Mouse (Mus musculus): ENCODE data around the gene Gpr107. TPM values are rescaled to one million over a fixed set of nuclear protein-coding genes. Genes with fewer than 3 reads are reported as not detected.
A peak's percentile ranks its signal among the peaks of the same experiment; 100 is the strongest.

Gene Gpr107
- total RNA-seq, 4 experiments from 2014 or later = 61.9 to 93.4 (median 75.7) TPM

DNA sequence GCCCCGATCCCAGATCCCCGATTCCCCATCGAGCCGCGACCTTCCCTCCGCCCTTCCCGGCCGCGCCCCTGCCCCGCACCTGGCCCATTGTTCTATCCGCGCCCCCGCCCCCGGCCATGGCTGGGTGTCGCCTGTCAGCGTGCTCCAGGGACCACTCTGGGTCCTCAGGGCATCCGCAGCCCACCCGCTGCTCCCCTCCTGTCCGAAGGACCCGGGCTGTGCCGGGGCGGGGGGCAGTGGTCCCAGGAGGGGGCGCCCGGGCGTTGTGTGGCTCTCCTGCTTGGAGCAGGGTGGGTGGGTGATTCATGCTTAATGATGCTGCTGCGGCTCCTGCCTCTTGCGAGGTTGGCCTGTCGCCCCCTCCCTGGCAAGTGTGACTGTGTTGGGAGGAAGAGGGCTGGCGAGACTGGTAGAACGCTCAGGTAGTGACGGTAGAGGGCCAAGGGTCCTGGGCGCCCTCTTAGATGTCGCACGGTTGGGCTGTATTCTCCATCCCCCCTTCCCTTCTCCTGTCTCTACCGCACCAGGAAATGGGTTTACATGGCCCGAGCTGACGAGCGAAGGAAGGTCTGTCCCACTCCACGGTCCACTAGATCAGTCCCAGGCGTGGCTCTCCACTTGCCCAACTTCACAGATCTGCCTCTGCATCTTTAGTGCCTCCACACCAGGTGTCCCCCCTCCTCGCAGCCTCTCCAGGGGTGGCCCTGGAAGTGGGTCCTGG is 94.3 kb downstream of the Gpr107 start:
- no peak for DNase-seq

DNA sequence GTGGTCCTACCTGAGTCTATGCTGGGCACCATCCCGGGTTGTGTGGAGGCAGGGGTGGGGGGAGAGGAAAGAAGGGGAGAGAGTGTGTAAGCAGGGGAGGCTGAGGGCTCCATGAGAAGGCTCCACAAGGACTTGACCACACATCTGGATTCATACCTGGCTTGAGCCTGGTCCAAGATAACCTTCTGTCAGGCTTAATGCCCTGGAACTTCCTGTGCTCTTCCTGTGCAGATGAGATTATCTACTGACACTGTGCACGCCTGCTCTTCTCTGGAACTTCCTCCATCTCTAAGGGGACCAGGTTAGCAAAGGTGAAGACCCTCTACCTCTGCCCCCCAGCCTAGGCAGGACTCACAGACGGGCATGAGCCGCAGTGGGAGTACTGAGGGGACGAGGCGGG is 96.7 kb downstream of the Gpr107 start:
- no peak for DNase-seq

- DNase-seq = no peak
Observed at GRCm38 (mm10) chr2:31252167-31252566, 100.1 kb downstream of the Gpr107 start.

DNA sequence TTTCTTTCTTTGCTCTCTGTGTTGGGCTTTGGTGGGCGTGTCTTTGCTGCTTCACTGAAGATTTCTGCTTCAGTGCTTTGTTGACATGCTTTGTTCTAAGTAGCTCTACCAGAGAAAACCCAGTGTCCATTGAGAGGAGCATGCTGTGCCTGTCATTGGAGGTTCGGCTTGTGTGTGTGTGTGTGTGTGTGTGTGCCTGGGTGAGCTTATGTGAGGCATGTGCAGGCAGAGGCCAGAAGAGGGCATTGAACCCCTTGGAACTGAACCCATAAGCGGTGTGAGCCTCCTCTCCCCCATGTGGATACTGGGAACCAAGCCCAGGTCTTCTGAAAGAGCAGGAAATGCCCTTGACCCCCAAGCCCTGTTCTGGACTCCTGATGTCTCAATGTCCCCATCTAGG is 101.3 kb downstream of the Gpr107 start:
- DNase-seq = no peak

GRCm38 (mm10) chr2:31254806-31255205 is 102.7 kb downstream of the Gpr107 start:
- no peak for DNase-seq

DNA sequence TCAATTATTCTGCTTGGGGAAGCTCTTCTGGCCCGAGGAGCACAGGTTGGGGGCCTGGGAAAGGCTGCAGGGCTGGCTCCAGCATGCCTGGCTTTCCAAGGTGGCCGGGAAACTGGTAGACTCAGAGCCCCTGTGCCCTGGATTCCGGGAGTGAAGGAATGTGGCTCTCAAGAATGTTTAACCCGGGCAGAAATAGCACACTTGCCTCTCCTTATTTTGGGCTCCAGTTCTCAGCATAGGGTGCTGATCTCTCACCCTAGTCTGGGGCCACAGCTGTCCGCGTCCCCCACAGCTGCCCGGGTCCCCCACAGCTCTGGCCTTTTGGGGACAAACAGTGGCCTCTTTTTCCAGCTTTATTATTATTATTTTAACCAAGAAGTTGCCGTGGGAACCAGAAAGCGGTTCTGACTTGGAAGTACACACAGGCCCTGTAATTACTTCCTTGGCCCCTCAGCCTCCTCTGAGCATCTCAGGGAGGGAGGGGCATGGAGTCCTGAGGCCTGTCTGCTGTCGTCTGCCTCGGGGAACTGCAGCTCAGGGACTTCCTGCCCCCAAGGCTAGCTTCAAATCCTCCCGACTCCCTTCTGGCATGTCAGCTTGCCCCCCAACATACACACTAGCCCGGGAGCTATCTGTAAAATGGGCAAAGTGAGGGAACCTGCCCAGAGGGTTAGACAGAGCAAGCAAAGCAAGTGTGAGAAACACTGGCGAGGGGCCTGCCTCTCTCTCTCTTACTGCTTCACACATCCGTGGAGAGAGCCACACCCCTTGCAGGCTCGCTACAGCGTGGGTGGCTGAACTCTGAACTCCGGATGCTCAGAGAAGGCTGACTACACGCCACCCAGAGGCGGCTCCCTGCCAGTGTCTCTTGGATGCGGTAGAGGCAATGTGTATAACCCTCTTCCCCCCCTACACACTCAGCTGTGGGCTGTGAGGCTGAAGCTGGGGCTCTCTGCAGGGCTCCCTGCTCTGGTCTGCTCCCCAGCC is 104.1 kb downstream of the Gpr107 start:
- DNase-seq = no peak

DNA sequence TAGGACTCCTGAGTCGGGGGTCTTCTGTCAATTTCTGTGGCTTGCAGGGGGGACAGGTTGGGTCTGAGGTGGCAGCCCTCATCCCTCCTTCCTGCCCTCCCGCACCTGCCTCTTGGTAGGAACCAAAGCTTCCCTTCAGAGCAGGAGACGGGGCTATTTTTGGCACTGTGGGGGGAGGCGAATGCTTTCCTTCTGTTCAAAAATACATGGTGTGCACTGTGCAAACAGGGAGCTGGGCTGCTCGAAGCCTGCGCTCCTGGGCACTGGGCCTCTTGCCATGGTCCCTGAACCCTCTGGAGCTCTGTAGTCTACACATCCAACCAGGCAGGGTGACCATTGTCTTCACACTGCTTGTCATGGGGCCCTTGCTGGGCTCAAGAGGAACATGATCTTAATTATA is 105.0 kb downstream of the Gpr107 start:
- DNase-seq = no peak

GRCm38 (mm10) chr2:31258609-31259366 is 106.7 kb downstream of the Gpr107 start:
- peak; percentile 78 for DNase-seq

GRCm38 (mm10) chr2:31259367-31259920 is 107.3 kb downstream of the Gpr107 start:
- DNase-seq = no peak

GRCm38 (mm10) chr2:31260549-31260948 is 108.4 kb downstream of the Gpr107 start:
- no peak for DNase-seq

GRCm38 (mm10) chr2:31263039-31263461 is 110.9 kb downstream of the Gpr107 start:
- no peak for DNase-seq

DNA sequence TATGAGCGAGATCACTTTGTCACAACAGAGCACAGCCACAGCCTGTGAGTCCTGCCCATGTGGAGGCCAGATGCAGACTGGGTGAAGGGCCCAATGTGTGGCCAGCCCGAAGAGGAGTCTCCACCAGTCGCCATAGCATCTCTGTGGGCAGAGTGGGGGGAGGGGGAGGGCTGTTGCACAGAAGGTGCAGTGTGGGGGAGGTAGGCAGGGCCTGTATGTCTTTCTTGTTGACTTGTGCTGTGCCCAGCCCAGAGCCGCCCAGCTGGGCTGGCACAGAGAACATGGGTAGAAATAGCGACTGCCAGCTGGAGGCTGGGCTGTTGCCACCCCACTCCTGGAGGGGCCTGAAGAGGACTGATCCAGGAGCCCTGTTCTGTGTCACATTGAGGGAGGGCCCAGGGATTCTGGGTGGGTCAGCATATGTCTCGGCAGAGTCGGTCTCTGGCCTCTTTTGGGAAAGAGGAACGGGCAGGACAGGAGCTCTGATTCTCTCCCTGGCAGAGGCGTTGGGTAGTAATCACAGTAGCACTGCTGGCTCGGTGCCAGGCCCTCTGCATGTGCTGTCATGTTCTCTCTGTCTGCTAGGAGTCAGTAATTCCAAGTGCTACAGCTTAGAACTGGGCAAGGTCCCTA is 111.7 kb downstream of the Gpr107 start:
- DNase-seq = peak; percentile 59

DNA sequence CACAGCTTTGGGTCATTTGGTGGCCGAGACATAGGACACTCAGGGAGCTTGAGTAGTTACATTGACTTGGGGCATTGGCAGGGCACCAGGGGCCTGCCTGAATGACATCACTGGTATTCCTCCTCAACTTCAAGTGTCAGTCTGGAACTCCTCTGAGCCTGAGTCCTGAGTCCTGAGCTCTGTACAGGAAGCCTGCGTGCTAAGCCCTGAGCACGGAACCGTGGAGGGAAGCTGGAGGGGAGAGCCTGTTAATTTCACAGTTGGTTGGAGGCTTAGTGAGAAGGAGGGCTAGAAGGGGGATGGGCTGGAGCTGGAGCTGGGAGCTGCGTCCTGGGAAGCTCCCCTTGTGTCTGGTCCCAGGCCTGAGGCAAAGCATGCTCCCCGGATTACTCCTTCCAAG is 115.3 kb downstream of the Gpr107 start:
- DNase-seq = no peak

Other genes starting within 250 kb of the Gpr107 start
- gene Ptges, start 222.5 kb upstream of the Gpr107 start, total RNA-seq (2022) = 10 to 100 TPM; 18.6 to 50.4 (median 35.4) TPM
- gene Tor1b, start 199.4 kb upstream of the Gpr107 start, total RNA-seq (2022) = 10 to 100 TPM; 60.4 to 66.7 (median 65.7) TPM
- 10 to 100 TPM; 32.6 to 42.3 (median 37.4) TPM for gene Tor1a, start 184.4 kb upstream of the Gpr107 start, total RNA-seq (2022)
- 10 to 100 TPM; 47.0 to 55.8 (median 53.3) TPM for gene BC005624, start 170.1 kb upstream of the Gpr107 start, total RNA-seq (2022)
- 10 to 100 TPM; 32.6 to 45.6 (median 42.3) TPM for gene Usp20, start 170.0 kb upstream of the Gpr107 start, total RNA-seq (2022)
- 10 to 100 TPM; 45.9 to 89.0 (median 70.6) TPM for gene Fnbp1, start 10.3 kb upstream of the Gpr107 start, total RNA-seq (2022)
- 10 to 100 TPM in 2 of 4 experiments, 1 to 10 TPM in 2; 4.4 to 11.0 (median 7.7) TPM for gene Ncs1, start 93.5 kb downstream of the Gpr107 start, total RNA-seq (2022)
- gene Hmcn2, start 162.1 kb downstream of the Gpr107 start, total RNA-seq (2022) = 1 to 10 TPM in 3 of 4 experiments, under 1 TPM in 1; 0.84 to 2.5 (median 1.4) TPM

Data from adrenal gland, adult 8-10 months (tissue).